Mouse (Mus musculus) urinary bladder, postnatal 4 days (tissue): ENCODE measurements around the gene Strada.
A peak's percentile ranks its signal among the peaks of the same experiment; 100 is the strongest.
"Not testable (repeated sequence)": the region's sequence is repeated elsewhere in the genome, so short reads cannot be mapped to it uniquely, and the experiment has no call there.

Source experiments
- DNase-seq, 2 experiments: peaks; one replicate each; pipeline ENCODE4 v3.0.0; 2021 to 2022; ENCODE audit warnings: low spot score in 2 of 2

The Strada gene

GRCm38 (mm10) chr11:106202123-106202465 lies at the start of gene Strada:
Gene Strada (minus strand): TSS chr11:106202168.
- DNase-seq, result no peak

GRCm38 (mm10) chr11:106249326-106249725 lies 47.4 kb upstream of the Strada start:
- no peak for DNase-seq

GRCm38 (mm10) chr11:106246834-106247233 lies 44.9 kb upstream of the Strada start:
- no peak for DNase-seq

GRCm38 (mm10) chr11:106233978-106234377 lies 32.0 kb upstream of the Strada start:
- not testable (repeated sequence) for DNase-seq

GRCm38 (mm10) chr11:106220603-106221002 lies 18.6 kb upstream of the Strada start:
- no peak for DNase-seq

GRCm38 (mm10) chr11:106216730-106217490 lies 14.9 kb upstream of the Strada start, which contains the start of gene Ddx42:
Gene Ddx42 (plus strand): TSS chr11:106216926.
- DNase-seq, result peak; percentile 88 to 91

GRCm38 (mm10) chr11:106215927-106216729 lies 14.2 kb upstream of the Strada start, which contains the start of gene Ccdc47:
Gene Ccdc47 (minus strand): TSS chr11:106216344.
- peak; percentile 91 to 94 for DNase-seq

GRCm38 (mm10) chr11:106215450-106215859 lies 13.5 kb upstream of the Strada start:
- no peak for DNase-seq

GRCm38 (mm10) chr11:106214856-106215255 lies 12.9 kb upstream of the Strada start:
- no peak for DNase-seq

GRCm38 (mm10) chr11:106212771-106213170 lies 10.8 kb upstream of the Strada start:
- DNase-seq, result no peak

- DNase-seq, result no peak
These were observed 438 bp downstream of the Strada start for GRCm38 (mm10) chr11:106201337-106202122.

GRCm38 (mm10) chr11:106200756-106201155 lies 1.2 kb downstream of the Strada start:
- no peak for DNase-seq

- DNase-seq, result not testable (repeated sequence)
These were observed 2.0 kb downstream of the Strada start for GRCm38 (mm10) chr11:106199997-106200396.

- DNase-seq, result no peak
These were observed 3.7 kb downstream of the Strada start for GRCm38 (mm10) chr11:106198277-106198676.

GRCm38 (mm10) chr11:106195341-106195740 lies 6.6 kb downstream of the Strada start:
- no peak for DNase-seq

- no peak for DNase-seq
These were observed 7.1 kb downstream of the Strada start for GRCm38 (mm10) chr11:106194891-106195290.

GRCm38 (mm10) chr11:106194155-106194541 lies 7.8 kb downstream of the Strada start:
- DNase-seq, result no peak

- peak; percentile 96 to 98 for DNase-seq
These were observed 8.4 kb downstream of the Strada start for GRCm38 (mm10) chr11:106193371-106194154.

GRCm38 (mm10) chr11:106192657-106193370 lies 9.2 kb downstream of the Strada start:
- no peak for DNase-seq

GRCm38 (mm10) chr11:106192241-106192640 lies 9.7 kb downstream of the Strada start:
- no peak for DNase-seq
